Mouse (Mus musculus): ENCODE data around the gene Prh1.
"Not testable (repeated sequence)": the region's sequence is repeated elsewhere in the genome, so short reads cannot be mapped to it uniquely, and the experiment has no call there.

Gene Prh1

DNA sequence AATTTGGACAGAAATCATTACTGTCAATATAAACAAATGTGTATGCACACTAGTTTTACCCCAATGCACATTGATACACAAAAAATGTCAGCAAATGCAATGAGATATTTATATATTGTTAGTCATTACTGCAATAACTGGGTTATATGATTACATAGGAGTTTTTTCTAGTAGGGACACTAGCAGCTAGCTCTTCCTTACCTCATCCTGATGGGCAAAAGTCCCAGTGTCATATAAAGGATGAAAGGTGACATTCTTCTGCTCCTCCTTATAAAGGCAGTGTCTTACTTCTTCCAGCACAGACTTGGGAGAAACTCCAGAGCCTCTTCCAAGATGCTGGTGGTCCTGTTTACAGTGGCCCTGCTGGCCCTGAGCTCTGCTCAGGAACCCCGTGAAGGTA lies at the start of gene Prh1:
TSS of gene Prh1 (plus strand) at position 301 of the 400 bp plus-strand sequence.
- not testable (repeated sequence) for DNase-seq (ENCODE audit: low read depth in 2 of 2, low spot score in 2 of 2)

GRCm38 (mm10) chr6:132595613-132596012 lies 26.0 kb downstream of the Prh1 start, which contains the start of gene Prp2:
Gene Prp2 (plus strand): TSS chr6:132595913.
- not testable (repeated sequence) for DNase-seq (ENCODE audit: low read depth in 2 of 2, low spot score in 2 of 2)

Data from CD8-positive naive resting alpha-beta T cell, adult 2 months (primary cell).